Mouse (Mus musculus): ENCODE data around the gene Oxld1.
A peak's percentile ranks its signal among the peaks of the same experiment; 100 is the strongest.

- TF ChIP-seq POLR2A (IDR thresholded peaks at IDR 0.05; ENCODE audit: low read depth, low read length), result peak; percentile 81
- 0 out of 2 replicates have a peak, but pooled peaks have one; percentile 3 for TF ChIP-seq CTCF (conservative IDR thresholded peaks at IDR 0.05; ENCODE audit: insufficient read depth, insufficient read length, low read depth, low read length)
Measured at GRCm38 (mm10) chr11:120484265-120484981, 26.6 kb upstream of the Oxld1 start, which contains the start of gene Mrpl12.

Data from kidney, adult 2 months (tissue).